Mouse (Mus musculus): ENCODE data around the gene Eci1. TPM values are rescaled to one million over a fixed set of nuclear protein-coding genes. Genes with fewer than 3 reads are reported as not detected.
A peak's percentile ranks its signal among the peaks of the same experiment; 100 is the strongest.
"Not testable (repeated sequence)": the region's sequence is repeated elsewhere in the genome, so short reads cannot be mapped to it uniquely, and the experiment has no call there.

The Eci1 gene
- polyA plus RNA-seq, 1 experiment from 2014 or later: 68.2 TPM

GRCm38 (mm10) chr17:24442107-24442506 lies 15.7 kb downstream of the Eci1 start:
- H3K4me3 ChIP-seq: no peak overlapping the region
- no peaks in the 10 kb centered on the region for H3K9me3 ChIP-seq
- no peak overlapping the region for H3K27ac ChIP-seq
- WGBS: 89% methylated on average over 14 of the region's 14 CpGs
- H3K4me2 ChIP-seq: no peak overlapping the region
- no peak overlapping the region for H3K9ac ChIP-seq
- H3K27me3 ChIP-seq: no peaks in the 10 kb centered on the region
- no peaks in the 10 kb centered on the region for H3K4me1 ChIP-seq
- peaks cover 95% of the 10 kb centered on the region for H3K36me3 ChIP-seq
- no peak for ATAC-seq (ENCODE audit: insufficient number of reproducible peaks, low FRiP score, low TSS enrichment, low read depth)

- WGBS: 69% methylated on average over 7 of the region's 7 CpGs
- Histone ChIP-seq H3K27me3 (no peaks in the 10 kb centered on the region), H3K9ac (no peak within 1 kb of the TSS), H3K4me1 (no peaks in the 10 kb centered on the region), H3K4me2 (no peak within 1 kb of the TSS), H3K9me3 (no peaks in the 10 kb centered on the region), H3K27ac (no peak within 1 kb of the TSS), H3K36me3 (peaks cover 96% of the 10 kb centered on the region), H3K4me3 (no peak within 1 kb of the TSS)
- ATAC-seq (ENCODE audit: insufficient number of reproducible peaks, low FRiP score, low TSS enrichment, low read depth): no peak
Measured at GRCm38 (mm10) chr17:24442632-24443155, 16.3 kb downstream of the Eci1 start, which contains the start of gene Dnase1l2. Dnase1l2 (minus strand) TSS chr17:24443105.

- Histone ChIP-seq H3K4me3 (no peak overlapping the region), H3K4me1 (0 out of 2 replicates have a peak, but pooled peaks cover 3% of the 10 kb centered on the region), H3K9ac (no peak overlapping the region), H3K4me2 (no peak overlapping the region), H3K27me3 (no peaks in the 10 kb centered on the region), H3K36me3 (peaks cover 96% of the 10 kb centered on the region), H3K27ac (no peak overlapping the region), H3K9me3 (no peaks in the 10 kb centered on the region)
- no peak for ATAC-seq (ENCODE audit: insufficient number of reproducible peaks, low FRiP score, low TSS enrichment, low read depth)
- WGBS: 83% methylated on average over 4 of the region's 4 CpGs
Measured at GRCm38 (mm10) chr17:24443409-24443808, 17.0 kb downstream of the Eci1 start.

- Histone ChIP-seq H3K4me1 (0 out of 2 replicates have a peak, but pooled peaks cover 3% of the 10 kb centered on the region), H3K4me3 (no peak overlapping the region), H3K36me3 (peaks cover 97% of the 10 kb centered on the region), H3K27me3 (no peaks in the 10 kb centered on the region), H3K4me2 (no peak overlapping the region), H3K9ac (no peak overlapping the region), H3K27ac (no peak overlapping the region), H3K9me3 (no peaks in the 10 kb centered on the region)
- 93% methylated on average over 8 of the region's 8 CpGs for WGBS
- no peak for ATAC-seq (ENCODE audit: insufficient number of reproducible peaks, low FRiP score, low TSS enrichment, low read depth)
Measured at GRCm38 (mm10) chr17:24446590-24446989, 20.1 kb downstream of the Eci1 start.

DNA sequence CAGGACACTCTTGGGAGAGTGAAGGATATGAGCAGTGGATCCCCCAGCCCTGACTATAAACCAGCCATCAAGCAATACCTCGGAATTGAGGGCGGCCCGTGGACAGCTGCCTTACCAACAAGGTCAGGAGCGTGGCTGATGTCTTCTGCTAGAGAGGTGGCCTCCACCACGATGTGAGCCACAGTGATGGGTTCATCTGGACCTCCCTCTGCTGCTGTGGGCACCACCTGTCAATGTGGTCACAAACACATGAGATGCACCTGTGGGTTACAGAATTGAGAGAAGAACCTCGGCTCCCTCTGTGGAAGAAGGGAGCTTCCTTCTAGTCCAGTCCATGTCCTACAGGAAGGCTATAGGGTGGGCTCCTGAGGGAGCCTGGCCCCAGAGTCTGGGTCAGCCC lies 23.1 kb downstream of the Eci1 start:
- Histone ChIP-seq H3K9ac (no peak overlapping the region), H3K27me3 (no peaks in the 10 kb centered on the region), H3K4me2 (no peak overlapping the region), H3K9me3 (no peaks in the 10 kb centered on the region), H3K27ac (no peak overlapping the region), H3K4me3 (no peak overlapping the region), H3K4me1 (peaks cover 16% of the 10 kb centered on the region), H3K36me3 (peaks cover 76% of the 10 kb centered on the region)
- no peak for ATAC-seq (ENCODE audit: insufficient number of reproducible peaks, low FRiP score, low TSS enrichment, low read depth)
- WGBS: 93% methylated on average over 6 of the region's 6 CpGs

DNA sequence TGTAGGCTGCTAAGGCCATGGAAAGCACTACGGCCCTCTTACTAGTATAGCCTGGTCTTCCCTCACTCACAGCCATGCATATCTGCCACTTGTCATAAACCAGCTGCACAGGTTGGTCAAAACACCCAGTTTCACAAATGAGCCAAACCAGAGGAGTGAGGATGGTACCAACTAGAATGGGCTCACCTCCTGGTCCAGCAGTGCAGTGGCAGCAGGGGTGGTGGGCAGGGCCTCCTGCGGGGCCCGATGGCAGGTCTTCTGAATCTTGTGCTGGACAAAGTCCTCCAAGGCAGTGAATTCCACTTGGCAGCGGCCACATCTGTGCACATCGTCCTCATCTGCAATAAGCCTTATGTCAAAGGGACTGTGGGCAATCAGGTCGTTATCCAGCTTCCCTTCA lies 24.8 kb downstream of the Eci1 start:
- H3K4me2 ChIP-seq: no peak overlapping the region
- no peak overlapping the region for H3K9ac ChIP-seq
- H3K27me3 ChIP-seq: no peaks in the 10 kb centered on the region
- no peak overlapping the region for H3K27ac ChIP-seq
- H3K4me1 ChIP-seq: peaks cover 21% of the 10 kb centered on the region
- no peak for ATAC-seq (ENCODE audit: insufficient number of reproducible peaks, low FRiP score, low TSS enrichment, low read depth)
- H3K36me3 ChIP-seq: peaks cover 58% of the 10 kb centered on the region
- H3K9me3 ChIP-seq: no peaks in the 10 kb centered on the region
- WGBS: 90% methylated on average over 6 of the region's 6 CpGs
- H3K4me3 ChIP-seq: no peak overlapping the region

GRCm38 (mm10) chr17:24453372-24453771 lies 26.9 kb downstream of the Eci1 start:
- Histone ChIP-seq H3K4me1 (peaks cover 18% of the 10 kb centered on the region), H3K36me3 (peaks cover 37% of the 10 kb centered on the region), H3K27ac (no peak overlapping the region), H3K9me3 (no peaks in the 10 kb centered on the region), H3K4me3 (no peak overlapping the region), H3K4me2 (no peak overlapping the region), H3K27me3 (no peaks in the 10 kb centered on the region), H3K9ac (no peak overlapping the region)
- ATAC-seq (ENCODE audit: insufficient number of reproducible peaks, low FRiP score, low TSS enrichment, low read depth): no peak
- 80% methylated on average over 2 of the region's 2 CpGs for WGBS

GRCm38 (mm10) chr17:24454218-24454755 lies 27.8 kb downstream of the Eci1 start:
- no peak for ATAC-seq (ENCODE audit: insufficient number of reproducible peaks, low FRiP score, low TSS enrichment, low read depth)
- Histone ChIP-seq H3K9me3 (no peaks in the 10 kb centered on the region), H3K9ac (peak overlapping the region; percentile 79), H3K4me1 (peaks cover 18% of the 10 kb centered on the region), H3K36me3 (peaks cover 28% of the 10 kb centered on the region), H3K4me2 (peak overlapping the region; percentile 54), H3K4me3 (peak overlapping the region; percentile 80), H3K27ac (peak overlapping the region; percentile 97), H3K27me3 (no peaks in the 10 kb centered on the region)
- WGBS: 3% methylated on average over 14 of the region's 14 CpGs

DNA sequence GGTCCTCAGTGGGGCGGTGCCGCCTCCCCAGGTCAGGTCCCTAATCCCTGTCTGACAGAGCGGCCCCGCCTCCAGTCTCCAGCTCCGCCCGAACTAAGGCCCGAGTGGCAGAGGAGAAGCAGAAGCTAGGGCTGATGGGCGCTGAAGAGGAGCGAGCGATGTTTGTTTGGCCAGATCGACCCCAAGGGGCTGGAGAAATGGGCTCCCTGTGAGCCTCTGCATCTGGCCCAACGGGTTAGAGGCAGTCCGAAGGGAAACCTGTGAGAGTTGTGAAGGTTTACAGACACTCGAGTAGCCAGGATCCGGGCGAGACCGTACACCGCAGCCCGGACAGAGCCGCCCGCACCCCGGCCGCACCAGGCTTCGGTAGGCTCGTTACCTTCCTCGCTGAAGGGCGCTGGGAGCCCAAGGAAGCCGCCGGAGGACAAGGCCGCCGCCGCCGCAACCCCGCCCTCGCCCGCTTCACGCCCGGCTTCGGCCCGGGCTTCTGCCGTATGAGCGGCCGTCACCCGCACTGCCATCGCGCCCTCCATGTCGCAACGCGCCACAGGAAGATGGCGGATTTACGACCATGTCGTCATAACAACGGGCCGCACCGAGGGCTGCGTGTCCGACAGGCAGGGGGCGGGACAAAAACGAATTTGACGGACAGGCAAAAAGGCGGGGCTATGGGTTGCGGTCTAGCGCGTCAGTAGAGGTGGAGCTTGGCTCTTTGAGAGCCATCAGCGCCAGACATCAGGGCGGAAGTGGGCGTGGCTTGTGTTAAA lies 28.5 kb downstream of the Eci1 start:
- H3K4me3 ChIP-seq: peak overlapping the region; percentile 80
- H3K9me3 ChIP-seq: no peaks in the 10 kb centered on the region
- ATAC-seq (ENCODE audit: insufficient number of reproducible peaks, low FRiP score, low TSS enrichment, low read depth): peak; percentile 91
- WGBS: under 1% methylated on average over 67 of the region's 67 CpGs
- H3K9ac ChIP-seq: peak overlapping the region; percentile 79
- peaks cover 21% of the 10 kb centered on the region for H3K36me3 ChIP-seq
- H3K4me1 ChIP-seq: peaks cover 18% of the 10 kb centered on the region
- H3K27ac ChIP-seq: peak overlapping the region; percentile 97
- H3K27me3 ChIP-seq: no peaks in the 10 kb centered on the region
- peak overlapping the region; percentile 54 for H3K4me2 ChIP-seq

- H3K27me3 ChIP-seq, H3K9me3 ChIP-seq, H3K9ac ChIP-seq: not testable (repeated sequence)
- peak overlapping the region; percentile 77 for H3K27ac ChIP-seq
- H3K4me3 ChIP-seq: peak overlapping the region; percentile 80
- H3K36me3 ChIP-seq: peaks cover 15% of the 10 kb centered on the region
- 0 out of 2 replicates have a peak, but pooled peaks have one; percentile 1 for ATAC-seq (ENCODE audit: insufficient number of reproducible peaks, low FRiP score, low TSS enrichment, low read depth)
- WGBS: 53% methylated on average over 10 of the region's 10 CpGs
- peaks cover 18% of the 10 kb centered on the region for H3K4me1 ChIP-seq
- peak overlapping the region; percentile 54 for H3K4me2 ChIP-seq
Measured at GRCm38 (mm10) chr17:24455523-24456206, 29.2 kb downstream of the Eci1 start.

- no peaks in the 10 kb centered on the region for H3K4me1 ChIP-seq
- no peaks in the 10 kb centered on the region for H3K27me3 ChIP-seq
- H3K27ac ChIP-seq: no peak overlapping the region
- H3K9me3 ChIP-seq: no peaks in the 10 kb centered on the region
- H3K9ac ChIP-seq: no peak overlapping the region
- H3K36me3 ChIP-seq: no peaks in the 10 kb centered on the region
- H3K4me2 ChIP-seq: no peak overlapping the region
- no peak for ATAC-seq (ENCODE audit: insufficient number of reproducible peaks, low FRiP score, low TSS enrichment, low read depth)
- no peak overlapping the region for H3K4me3 ChIP-seq
- WGBS: 66% methylated on average over 2 of the region's 2 CpGs
Measured at GRCm38 (mm10) chr17:24461580-24461979, 35.1 kb downstream of the Eci1 start.

GRCm38 (mm10) chr17:24462932-24463331 lies 36.5 kb downstream of the Eci1 start:
- 74% methylated on average over 1 of the region's 1 CpGs for whole genome bisulfite sequencing

More at GRCm38 (mm10) chr17:24462932-24463331, 36.5 kb downstream of the Eci1 start:
- Histone ChIP-seq H3K4me1 (no peaks in the 10 kb centered on the region), H3K9ac (no peak overlapping the region), H3K4me3 (no peak overlapping the region), H3K9me3 (no peaks in the 10 kb centered on the region), H3K27ac (no peak overlapping the region), H3K27me3 (no peaks in the 10 kb centered on the region), H3K4me2 (no peak overlapping the region), H3K36me3 (no peaks in the 10 kb centered on the region)
- no peak for ATAC-seq (ENCODE audit: insufficient number of reproducible peaks, low FRiP score, low TSS enrichment, low read depth)

All from limb, embryonic 15.5 days (tissue).